Mouse (Mus musculus) heart, embryonic 16.5 days (tissue): ENCODE measurements at regions not wholly inside any gene's neighbourhood (a gene's known extent, or its start where the extent isn't known, plus 50 kb on each side); places are given as distances from the start of the nearest gene placed in this dataset.

Experiments
- ATAC-seq: fragments of 200-750 bp; cut with Nextera tagmentation; replicated peaks from 2 replicates; pipeline ENCODE4 v1.8.0; 2017; ENCODE audit warnings: moderate number of reproducible peaks; ENCODE audit not compliant: insufficient read depth, low FRiP score; ENCODE audit errors: extremely low read depth
- H3K27ac ChIP-seq: fragments of 300-500 bp; sonication (generic); 2 replicates; pipeline ENCODE4 v1.5.1; 2014; ENCODE audit warnings: mild to moderate bottlenecking, low read length, control low read depth, moderate library complexity
- H3K27me3 ChIP-seq: fragments of 300-500 bp; sonication (generic); 2 replicates; pipeline ENCODE4 v1.6.1; 2014; ENCODE audit warnings: low read length, mixed read lengths; ENCODE audit not compliant: control insufficient read depth, insufficient read depth
- H3K36me3 ChIP-seq: fragments of 300-500 bp; sonication (generic); 2 replicates; pipeline ENCODE4 v1.6.1; 2014; ENCODE audit not compliant: control insufficient read depth, insufficient read depth
- H3K4me1 ChIP-seq: fragments of 300-500 bp; sonication (generic); 2 replicates; pipeline ENCODE4 v1.6.1; 2014; ENCODE audit warnings: low read length, mixed read lengths; ENCODE audit not compliant: control insufficient read depth, insufficient read depth
- H3K4me2 ChIP-seq: fragments of 300-500 bp; sonication (generic); 2 replicates; pipeline ENCODE4 v1.6.1; 2014; ENCODE audit warnings: low read depth, mild to moderate bottlenecking, control low read depth, low read length
- H3K4me3 ChIP-seq: fragments of 300-500 bp; sonication (generic); 2 replicates; pipeline ENCODE4 v1.5.1; 2014; ENCODE audit warnings: mild to moderate bottlenecking, control low read depth, low read length
- H3K9ac ChIP-seq: fragments of 300-500 bp; sonication (generic); 2 replicates; pipeline ENCODE4 v1.6.1; 2014; ENCODE audit warnings: low read length, control low read depth
- H3K9me3 ChIP-seq: fragments of 300-500 bp; sonication (generic); replicated peaks from 2 replicates; pipeline ENCODE4 v1.6.1; 2016; ENCODE audit warnings: low read length; ENCODE audit not compliant: control insufficient read depth
- WGBS: fragments of 180-500 bp; shearing (Covaris S2); extraction: QIAGEN DNeasy Blood & Tissue Kit; methylation state at CpG from one replicate; pipeline ENCODE4 v1.1.7; 2014; 5-methylcytosine and 5-hydroxymethylcytosine counted together

DNA sequence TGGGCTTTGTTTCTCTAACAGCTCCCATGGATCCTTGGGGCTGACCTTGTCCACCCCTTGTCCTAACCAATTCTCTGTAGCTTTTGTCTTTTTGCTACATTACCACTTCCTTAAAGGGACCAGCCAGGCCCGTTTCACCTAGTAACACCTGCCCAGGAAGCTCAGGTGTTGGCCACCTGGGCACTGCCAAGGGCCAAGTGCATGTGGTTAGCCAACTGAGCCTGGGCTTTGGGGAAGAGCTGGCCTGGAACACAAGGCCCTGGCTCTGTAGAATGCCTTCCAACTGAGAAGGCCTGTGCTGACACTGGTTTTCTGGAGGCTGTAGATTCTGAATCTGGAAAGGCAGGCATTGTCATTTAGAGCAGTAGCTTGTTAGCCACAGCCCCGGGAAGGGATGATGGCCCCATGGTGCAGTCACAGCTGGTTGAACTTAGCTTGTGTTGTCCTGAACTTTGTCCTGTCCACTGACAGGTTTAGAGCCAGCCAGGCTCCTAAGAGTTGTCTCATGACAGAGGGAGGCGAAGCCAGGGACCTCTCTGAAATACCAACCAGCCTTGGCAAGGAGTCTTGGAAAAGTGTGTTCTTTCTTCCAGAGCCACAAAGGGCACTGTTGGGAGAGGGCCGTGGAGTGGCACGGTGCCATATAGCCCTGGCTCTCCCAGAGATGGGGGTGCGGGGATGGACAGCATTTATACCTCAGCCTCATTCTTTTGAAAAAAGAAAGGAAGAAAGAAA lies 156.0 kb upstream of the Id2 start:
- no peak overlapping the region for H3K4me3 ChIP-seq
- no peaks in the 10 kb centered on the region for H3K27me3 ChIP-seq
- H3K27ac ChIP-seq, result no peak overlapping the region
- no peaks in the 10 kb centered on the region for H3K36me3 ChIP-seq
- no peak overlapping the region for H3K9ac ChIP-seq
- peaks cover 11% of the 10 kb centered on the region; the same call in 1 of the 2 replicates for H3K4me1 ChIP-seq
- ATAC-seq, result no peak
- H3K9me3 ChIP-seq, result 0 out of 2 replicates have a peak, but pooled peaks cover 3% of the 10 kb centered on the region
- H3K4me2 ChIP-seq, result no peak overlapping the region
- 86% methylated on average over 6 of the region's 6 CpGs for WGBS

DNA sequence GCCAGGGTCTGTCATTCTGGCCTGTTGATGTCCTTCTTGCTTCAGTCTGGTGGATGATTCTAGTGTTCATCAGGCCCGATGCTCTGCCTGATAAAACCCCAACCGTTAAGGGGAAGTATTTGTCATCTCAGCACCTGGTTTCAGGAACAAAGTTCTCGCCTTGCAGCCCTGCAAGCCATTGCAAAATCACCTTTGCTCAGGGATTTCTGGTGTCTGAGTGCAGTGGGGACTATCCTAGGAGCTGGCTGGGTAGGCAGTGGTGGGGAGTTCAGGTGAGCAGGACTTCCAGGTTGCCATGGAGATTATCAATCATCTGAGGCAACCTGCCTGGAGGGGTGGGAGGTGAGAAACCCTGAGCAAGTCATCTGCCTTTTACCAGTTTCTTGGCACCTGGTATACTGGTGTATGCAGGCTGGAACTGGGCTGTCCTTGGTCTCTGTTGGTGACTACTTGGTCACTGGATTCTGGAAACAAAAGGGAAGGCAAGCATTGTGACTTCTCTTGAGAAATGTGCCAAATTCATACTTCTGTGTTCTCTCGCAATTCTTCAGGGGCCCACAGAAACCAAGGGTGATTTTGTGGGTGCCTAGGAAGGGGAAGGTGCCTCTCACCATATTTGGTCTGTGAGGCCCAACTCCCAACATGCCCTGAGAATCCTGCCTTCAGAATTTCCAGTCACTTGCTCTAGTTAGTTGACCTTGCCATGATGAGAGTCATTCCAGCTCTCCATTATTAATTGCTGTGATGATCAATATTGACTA lies 154.7 kb upstream of the Id2 start:
- 69% methylated on average over 4 of the region's 4 CpGs for WGBS
- no peak overlapping the region for H3K27ac ChIP-seq
- no peak overlapping the region for H3K4me3 ChIP-seq
- no peak for ATAC-seq
- no peaks in the 10 kb centered on the region for H3K27me3 ChIP-seq
- H3K9ac ChIP-seq, result no peak overlapping the region
- peaks cover 11% of the 10 kb centered on the region; the same call in 1 of the 2 replicates for H3K4me1 ChIP-seq
- H3K9me3 ChIP-seq, result 0 out of 2 replicates have a peak, but pooled peaks cover 3% of the 10 kb centered on the region
- no peaks in the 10 kb centered on the region for H3K36me3 ChIP-seq
- no peak overlapping the region for H3K4me2 ChIP-seq

DNA sequence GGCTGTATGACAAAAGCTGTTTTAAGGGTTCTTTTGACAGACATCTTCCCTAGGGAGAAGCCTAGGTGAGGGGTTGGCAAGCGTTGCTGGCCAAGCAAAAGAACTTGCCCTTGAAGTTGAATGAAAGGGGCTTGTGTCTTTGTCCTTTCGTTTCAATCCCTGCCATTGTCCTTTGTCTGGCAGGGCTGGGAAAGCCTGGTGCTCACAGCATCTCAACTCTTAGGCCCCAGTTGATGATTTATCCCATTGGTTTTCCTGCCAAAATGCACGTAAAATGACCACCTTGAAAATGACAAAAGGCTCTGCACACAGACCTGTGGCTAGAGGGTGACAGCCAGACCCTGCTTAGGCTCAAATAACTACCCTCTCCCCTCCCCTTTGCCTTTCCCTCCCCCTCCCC lies 153.9 kb upstream of the Id2 start:
- Histone ChIP-seq H3K36me3 (no peaks in the 10 kb centered on the region), H3K27ac (no peak overlapping the region), H3K9me3 (0 out of 2 replicates have a peak, but pooled peaks cover 3% of the 10 kb centered on the region), H3K27me3 (no peaks in the 10 kb centered on the region), H3K4me1 (peaks cover 13% of the 10 kb centered on the region), H3K4me2 (no peak overlapping the region), H3K9ac (no peak overlapping the region), H3K4me3 (no peak overlapping the region)
- no peak for ATAC-seq
- WGBS, result 71% methylated on average over 3 of the region's 3 CpGs

DNA sequence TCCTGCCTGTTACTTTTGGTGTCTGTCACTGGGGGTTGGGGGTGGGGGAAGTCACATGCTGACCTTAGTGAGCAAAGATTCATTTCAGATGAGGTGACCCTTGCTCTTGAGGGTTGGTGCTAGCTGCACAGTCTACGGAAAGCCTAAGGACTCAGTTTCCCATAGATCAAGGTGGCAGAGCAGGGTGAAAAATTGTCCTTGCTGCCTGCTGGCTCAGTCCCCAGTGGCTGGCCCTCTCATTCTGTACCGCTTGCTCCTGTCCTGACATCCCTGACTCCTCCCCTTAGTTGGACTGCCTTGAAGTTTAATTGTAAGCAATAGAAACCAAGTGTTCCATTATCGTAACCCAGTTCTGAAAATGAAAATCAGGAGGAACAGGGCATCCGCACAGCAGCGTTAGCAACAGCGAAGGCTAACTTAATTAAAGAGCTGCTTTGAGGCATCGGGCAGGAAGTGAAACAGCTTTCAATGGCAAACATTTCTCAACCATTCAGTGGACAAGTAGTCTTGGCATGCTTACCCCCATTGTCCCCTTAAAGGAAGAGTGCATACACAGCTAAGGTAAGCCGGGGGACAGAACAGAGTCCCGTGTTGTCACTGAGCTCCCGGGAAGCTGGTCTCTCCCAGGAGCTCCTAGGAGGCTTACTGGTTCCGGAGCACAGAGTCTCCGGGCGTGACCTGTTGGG lies 151.9 kb upstream of the Id2 start:
- H3K4me3 ChIP-seq, result no peak overlapping the region
- H3K27ac ChIP-seq, result no peak overlapping the region
- no peaks in the 10 kb centered on the region for H3K36me3 ChIP-seq
- 0 out of 2 replicates have a peak, but pooled peaks cover 3% of the 10 kb centered on the region for H3K9me3 ChIP-seq
- ATAC-seq, result no peak
- H3K4me2 ChIP-seq, result no peak overlapping the region
- WGBS, result 72% methylated on average over 13 of the region's 13 CpGs
- H3K9ac ChIP-seq, result no peak overlapping the region
- H3K4me1 ChIP-seq, result peaks cover 23% of the 10 kb centered on the region
- no peaks in the 10 kb centered on the region for H3K27me3 ChIP-seq

DNA sequence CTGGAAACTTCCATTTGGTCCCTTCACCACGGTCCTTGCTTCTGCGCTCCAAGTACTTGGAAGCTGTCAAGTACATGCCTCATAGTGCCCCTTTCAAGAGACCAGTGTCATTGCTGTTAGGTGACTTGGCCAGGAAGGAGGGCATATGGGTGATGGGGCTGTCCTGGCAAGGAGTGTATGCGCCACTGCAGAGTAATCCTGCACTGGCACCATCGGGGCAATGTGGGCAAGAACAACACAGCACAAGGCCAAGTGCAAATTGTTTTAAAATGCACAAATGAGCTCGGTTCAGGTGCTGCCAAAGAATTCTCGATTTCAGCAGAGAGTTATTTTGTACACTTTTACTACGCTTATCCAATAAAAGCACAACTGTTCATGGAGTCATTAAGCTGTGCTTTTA lies 149.6 kb upstream of the Id2 start:
- H3K4me2 ChIP-seq, result no peak overlapping the region
- WGBS, result 84% methylated on average over 7 of the region's 7 CpGs
- no peak for ATAC-seq
- H3K9ac ChIP-seq, result no peak overlapping the region
- H3K4me3 ChIP-seq, result no peak overlapping the region
- H3K27me3 ChIP-seq, result no peaks in the 10 kb centered on the region
- no peak overlapping the region for H3K27ac ChIP-seq
- H3K36me3 ChIP-seq, result no peaks in the 10 kb centered on the region
- peaks cover 23% of the 10 kb centered on the region for H3K4me1 ChIP-seq
- H3K9me3 ChIP-seq, result no peaks in the 10 kb centered on the region

DNA sequence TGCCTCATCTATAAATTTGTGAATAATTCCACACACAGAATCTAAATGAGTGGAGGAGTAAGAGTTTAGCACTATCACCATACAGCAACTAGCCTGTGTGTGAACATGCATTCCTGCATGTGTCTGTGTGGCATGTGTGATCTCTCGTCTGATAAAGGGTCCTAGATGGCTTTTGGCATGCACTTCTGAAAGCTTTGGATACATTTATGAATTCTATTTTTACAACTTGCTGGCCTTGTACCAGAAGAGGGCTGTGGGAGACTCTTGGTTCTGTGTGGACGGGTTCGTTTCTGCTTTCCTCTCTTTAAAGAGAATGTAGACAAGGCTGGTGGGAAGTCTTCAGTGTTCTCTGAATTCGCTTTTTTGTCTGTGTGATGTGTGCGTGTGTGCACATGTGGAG lies 148.7 kb upstream of the Id2 start:
- no peak overlapping the region for H3K9ac ChIP-seq
- no peaks in the 10 kb centered on the region for H3K27me3 ChIP-seq
- ATAC-seq, result no peak; the same call in 1 of the 2 replicates
- no peak overlapping the region for H3K4me3 ChIP-seq
- H3K9me3 ChIP-seq, result no peaks in the 10 kb centered on the region
- H3K36me3 ChIP-seq, result no peaks in the 10 kb centered on the region
- peaks cover 23% of the 10 kb centered on the region for H3K4me1 ChIP-seq
- no peak overlapping the region for H3K4me2 ChIP-seq
- H3K27ac ChIP-seq, result peak overlapping the region; percentile 62
- 56% methylated on average over 5 of the region's 5 CpGs for WGBS

DNA sequence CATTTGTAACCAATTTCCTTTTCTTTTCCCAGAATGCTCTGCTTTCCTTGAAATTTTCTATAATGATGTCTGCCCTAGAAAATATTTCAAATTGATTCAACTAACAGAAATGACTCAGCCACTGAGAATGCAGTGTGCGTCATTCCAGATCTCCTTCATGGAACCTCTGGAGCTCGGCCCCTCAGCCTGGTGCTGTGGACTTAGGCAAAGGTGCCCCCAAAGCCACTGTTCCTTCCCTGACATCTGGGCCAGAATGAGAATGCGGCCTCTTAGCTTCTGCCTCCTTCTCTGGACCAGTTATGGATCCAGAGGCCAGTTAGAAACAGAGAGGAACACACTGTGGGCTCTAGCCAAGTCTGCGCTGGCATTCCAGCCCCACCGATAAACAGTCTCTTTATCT lies 148.3 kb upstream of the Id2 start:
- no peaks in the 10 kb centered on the region for H3K36me3 ChIP-seq
- no peak for ATAC-seq
- 42% methylated on average over 5 of the region's 5 CpGs for WGBS
- peaks cover 25% of the 10 kb centered on the region for H3K4me1 ChIP-seq
- H3K9me3 ChIP-seq, result no peaks in the 10 kb centered on the region
- H3K27me3 ChIP-seq, result no peaks in the 10 kb centered on the region
- H3K4me2 ChIP-seq, result no peak overlapping the region
- no peak overlapping the region for H3K4me3 ChIP-seq
- H3K9ac ChIP-seq, result no peak overlapping the region
- H3K27ac ChIP-seq, result peak overlapping the region; percentile 62

DNA sequence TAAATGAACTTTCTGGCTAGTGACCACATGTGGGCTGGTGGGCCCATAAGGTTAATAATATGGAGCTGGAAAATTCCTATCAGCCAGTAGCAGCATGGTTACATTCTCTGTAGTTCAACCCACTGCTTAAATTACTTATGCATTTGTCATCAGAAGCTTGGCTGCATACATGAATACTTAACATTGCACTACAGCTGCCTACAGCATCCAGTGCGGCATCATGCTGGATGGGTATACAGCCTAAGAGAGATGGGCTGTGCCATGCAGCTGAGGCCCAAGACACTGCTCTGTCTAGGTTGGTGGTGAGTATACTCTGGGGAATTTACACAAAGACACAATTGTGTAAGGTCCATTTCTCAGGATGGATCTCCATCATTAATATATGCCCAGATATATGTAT lies 147.7 kb upstream of the Id2 start:
- H3K4me3 ChIP-seq, result no peak overlapping the region
- no peaks in the 10 kb centered on the region for H3K27me3 ChIP-seq
- ATAC-seq, result no peak
- no peak overlapping the region for H3K27ac ChIP-seq
- H3K4me1 ChIP-seq, result peaks cover 29% of the 10 kb centered on the region
- H3K9me3 ChIP-seq, result no peaks in the 10 kb centered on the region
- no peaks in the 10 kb centered on the region for H3K36me3 ChIP-seq
- WGBS, result 76% methylated on average over 1 of the region's 1 CpGs
- H3K4me2 ChIP-seq, result no peak overlapping the region
- H3K9ac ChIP-seq, result no peak overlapping the region

DNA sequence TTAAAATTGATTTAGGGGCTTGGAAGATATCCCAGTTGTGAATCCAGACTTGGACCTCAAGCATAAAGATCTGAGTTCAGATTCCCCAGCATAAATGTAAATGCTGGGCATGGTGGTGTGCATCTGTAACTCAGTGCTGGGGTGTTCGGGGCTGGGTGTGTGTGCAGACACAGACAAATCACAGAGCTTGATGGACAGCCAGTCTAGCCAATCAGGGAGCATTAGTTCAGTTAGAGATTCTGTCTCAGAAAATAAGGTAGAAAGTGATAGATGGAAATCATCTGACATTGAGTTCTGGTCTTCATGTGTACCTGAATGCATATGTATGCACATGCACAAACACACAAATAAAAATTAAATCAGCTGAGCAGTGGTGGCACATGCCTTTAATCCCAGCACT lies 147.0 kb upstream of the Id2 start:
- WGBS, result 64% methylated on average over 1 of the region's 1 CpGs
- ATAC-seq, result no peak
- no peak overlapping the region for H3K4me2 ChIP-seq

More for the DNA sequence above, 147.0 kb upstream of the Id2 start:
- no peaks in the 10 kb centered on the region for H3K27me3 ChIP-seq
- H3K27ac ChIP-seq, result no peak overlapping the region
- H3K9me3 ChIP-seq, result no peaks in the 10 kb centered on the region
- no peak overlapping the region for H3K9ac ChIP-seq
- no peak overlapping the region for H3K4me3 ChIP-seq
- no peaks in the 10 kb centered on the region for H3K36me3 ChIP-seq
- peaks cover 23% of the 10 kb centered on the region for H3K4me1 ChIP-seq
